Mouse (Mus musculus) forelimb bud, embryonic 11.5 days (tissue): ENCODE results near the gene Tmem176a.
"Not testable (repeated sequence)": the region's sequence is repeated elsewhere in the genome, so short reads cannot be mapped to it uniquely, and the experiment has no call there.

ENCODE experiments used
- DNase-seq: peaks from one replicate; pipeline ENCODE4 v3.0.0-alpha.2; 2012; ENCODE audit warnings: low read depth, low spot score

Tmem176a gene

DNA sequence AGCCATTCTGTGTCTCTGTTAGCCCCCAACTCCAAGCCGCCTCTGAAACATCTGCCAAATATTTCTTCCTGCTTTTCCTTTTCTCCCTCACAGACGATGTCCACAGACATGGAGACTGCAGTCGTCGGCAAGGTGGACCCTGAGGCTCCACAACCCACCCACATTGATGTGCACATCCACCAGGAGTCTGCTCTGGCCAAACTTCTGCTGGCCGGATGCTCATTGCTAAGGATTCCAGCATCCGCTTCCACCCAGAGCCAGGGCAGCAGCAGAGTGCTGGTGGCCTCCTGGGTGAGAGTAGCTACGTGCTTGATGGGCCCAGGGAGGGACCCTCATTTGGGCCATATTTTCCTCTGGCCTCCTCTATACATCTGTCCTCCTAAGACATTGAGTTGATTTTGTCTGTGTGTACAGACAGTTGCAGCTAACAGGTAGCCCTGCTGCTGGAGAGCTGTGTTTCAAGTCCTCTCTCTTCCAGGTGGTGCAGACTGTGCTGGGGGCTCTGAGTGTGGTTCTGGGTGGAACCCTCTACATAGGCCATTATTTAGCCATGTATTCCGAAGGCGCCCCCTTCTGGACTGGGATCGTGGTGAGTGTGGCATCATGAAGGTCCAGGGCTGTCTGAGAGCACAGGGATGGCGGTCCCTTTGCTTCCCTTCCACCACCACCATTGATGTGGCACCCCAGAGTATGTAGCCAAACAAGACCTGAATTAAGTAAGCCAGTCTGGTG, 1.6 kb downstream of the Tmem176a start:
- DNase-seq = no peak

DNA sequence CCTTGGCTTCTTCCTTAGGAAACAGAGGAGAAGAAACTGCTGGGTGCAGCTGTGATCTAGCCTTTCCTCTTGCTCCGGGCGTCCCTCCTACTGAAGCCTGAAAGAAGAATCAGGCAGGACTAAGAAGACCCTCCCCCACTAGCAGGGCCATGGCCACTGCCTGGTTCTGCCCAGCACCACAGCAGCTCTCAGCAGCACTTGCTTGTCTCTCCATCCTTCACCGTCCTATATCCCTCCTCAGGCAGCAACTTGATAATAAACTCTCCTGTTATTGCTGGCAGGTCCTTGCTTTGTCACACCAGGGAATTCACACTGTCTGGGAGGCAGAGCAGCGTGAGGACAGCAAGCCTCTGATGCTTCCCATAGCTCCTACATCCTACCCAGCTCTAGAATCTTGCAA, 4.4 kb downstream of the Tmem176a start:
- DNase-seq = no peak

DNA sequence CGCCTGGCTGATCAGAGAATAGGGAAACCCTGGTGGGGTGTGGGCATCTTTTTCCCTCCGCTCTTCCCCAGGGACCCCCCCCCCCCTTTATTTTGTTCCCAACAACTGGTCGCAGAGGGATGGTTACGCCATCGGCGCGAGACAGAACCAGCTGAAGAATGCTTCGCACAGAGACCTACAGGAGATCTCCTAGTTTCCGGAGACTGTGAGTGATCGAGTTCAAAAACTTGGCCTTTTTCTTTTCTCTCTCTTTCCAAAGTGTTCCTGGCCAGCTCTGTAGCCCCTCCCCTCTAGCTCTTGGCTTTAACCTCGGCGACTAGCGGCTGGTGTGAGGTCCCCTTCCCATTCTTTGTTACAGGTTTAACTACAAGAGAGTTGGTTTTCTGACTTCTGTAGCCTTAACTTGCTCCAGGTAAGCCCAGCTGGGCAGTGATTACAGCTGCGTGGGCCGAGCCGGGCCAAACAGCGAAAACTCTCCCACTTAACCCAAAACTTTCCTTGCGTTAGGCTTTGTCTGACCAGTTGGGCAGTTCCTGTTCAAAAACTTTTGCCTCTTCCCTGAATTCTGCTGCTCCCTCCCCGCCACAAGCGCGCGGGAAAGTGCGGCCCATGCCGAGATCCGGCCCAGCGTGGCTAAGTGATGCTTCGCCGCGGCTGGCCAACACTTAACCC, 11.2 kb downstream of the Tmem176a start:
- peak; percentile 70 for DNase-seq

DNA sequence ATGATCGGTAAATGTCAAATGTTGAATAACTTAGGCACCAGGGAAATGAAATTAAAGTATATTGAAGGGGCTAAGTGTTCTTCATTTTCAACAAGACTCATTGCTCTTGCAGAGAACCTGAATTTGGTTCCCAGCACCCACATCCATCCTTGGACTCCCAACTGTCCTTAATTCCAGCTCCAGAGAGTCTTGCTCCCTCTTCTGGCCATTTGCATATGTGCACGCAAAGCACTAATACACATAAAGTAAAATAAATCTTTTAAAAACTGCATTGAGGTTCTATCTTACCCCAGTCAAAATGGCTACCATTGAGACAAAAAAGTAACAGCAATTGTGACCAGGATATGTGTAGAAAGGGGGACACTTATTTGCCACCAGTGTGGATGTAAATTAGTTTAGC, 13.4 kb downstream of the Tmem176a start:
- DNase-seq = no peak

DNA sequence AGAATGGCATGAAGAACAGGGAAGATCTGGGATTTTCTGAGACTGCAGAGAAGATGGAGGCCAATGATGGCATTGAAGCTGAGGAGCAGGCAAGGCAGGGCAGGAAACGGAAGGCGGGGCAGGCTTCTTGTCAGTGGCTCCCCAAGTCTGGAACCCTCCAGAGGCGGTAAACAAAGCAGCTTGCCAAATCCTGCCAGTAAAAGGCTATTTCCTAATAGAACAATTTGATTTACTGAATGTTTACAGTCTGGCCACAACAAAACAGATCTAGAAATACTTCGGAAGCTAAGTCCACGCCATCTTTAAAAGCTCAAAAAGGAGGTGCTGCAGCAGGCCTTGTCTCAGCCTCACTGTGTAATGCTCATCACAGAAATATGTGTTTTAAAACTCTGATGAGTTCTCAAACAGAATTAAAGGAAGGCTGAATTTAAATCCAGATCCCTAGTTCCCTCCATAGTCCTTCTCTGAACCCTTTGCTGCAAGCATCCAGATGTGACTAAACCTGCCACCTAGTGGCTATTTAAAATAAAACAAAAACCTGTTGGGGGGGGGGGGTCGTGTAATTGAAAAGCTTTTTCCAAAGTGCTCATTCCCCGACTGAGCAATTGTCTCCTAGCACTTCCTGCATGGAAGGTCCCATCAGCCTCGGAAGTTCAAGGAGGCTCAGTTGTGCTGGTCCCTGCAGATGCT, 17.0 kb downstream of the Tmem176a start:
- DNase-seq = no peak

DNA sequence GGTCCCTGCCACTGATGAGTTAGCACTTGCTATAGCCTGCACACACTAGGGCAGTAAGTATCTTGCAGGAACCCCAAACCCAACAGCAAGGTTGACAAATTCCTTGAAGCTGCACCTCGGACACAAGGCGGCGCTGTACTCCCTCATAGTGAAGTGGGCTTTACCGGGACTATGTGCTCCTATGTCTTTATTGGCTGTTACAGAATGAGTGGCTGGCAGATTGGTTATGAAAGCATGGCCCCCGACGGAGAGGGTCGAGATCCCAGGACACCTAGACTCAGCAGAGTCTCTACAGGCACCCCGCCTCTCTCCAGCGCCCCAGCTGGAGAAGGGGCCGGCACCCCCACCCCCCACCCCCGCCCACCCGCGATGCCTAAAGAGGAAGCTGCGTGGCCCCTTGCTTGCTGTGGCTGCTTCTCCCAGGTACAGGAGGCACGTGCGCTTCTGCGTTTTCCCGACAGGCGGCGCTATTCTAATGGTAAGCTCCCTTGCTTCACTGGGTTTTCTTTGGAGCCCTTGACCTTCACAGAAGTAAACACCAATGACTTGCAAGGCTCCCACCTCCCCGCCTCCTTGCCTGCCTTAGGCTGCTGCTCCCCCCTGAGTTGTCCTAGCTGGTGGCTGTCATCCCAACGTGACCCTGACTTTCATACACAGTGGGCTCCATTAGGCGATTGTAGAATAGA, 19.6 kb downstream of the Tmem176a start:
- peak; percentile 65 for DNase-seq

DNA sequence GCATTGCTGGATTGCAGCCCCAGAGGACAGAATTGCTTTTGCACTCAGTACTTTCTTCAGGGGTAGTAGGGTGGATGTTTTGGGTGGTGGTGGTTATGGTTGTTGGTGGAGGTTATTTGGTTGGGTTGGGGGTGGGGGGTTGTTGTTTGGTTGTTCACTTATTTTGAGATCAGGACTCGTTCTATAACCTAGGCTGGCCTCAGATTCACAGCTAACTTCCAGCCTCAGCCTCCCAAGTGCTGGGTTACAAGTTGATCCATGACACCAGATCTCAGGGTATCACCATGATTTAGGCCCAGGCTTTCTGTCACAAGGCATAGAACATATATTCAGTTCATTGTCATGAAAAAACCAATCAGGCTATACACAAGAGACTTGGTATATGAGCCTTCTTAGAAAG, 20.1 kb downstream of the Tmem176a start:
- no peak for DNase-seq

DNA sequence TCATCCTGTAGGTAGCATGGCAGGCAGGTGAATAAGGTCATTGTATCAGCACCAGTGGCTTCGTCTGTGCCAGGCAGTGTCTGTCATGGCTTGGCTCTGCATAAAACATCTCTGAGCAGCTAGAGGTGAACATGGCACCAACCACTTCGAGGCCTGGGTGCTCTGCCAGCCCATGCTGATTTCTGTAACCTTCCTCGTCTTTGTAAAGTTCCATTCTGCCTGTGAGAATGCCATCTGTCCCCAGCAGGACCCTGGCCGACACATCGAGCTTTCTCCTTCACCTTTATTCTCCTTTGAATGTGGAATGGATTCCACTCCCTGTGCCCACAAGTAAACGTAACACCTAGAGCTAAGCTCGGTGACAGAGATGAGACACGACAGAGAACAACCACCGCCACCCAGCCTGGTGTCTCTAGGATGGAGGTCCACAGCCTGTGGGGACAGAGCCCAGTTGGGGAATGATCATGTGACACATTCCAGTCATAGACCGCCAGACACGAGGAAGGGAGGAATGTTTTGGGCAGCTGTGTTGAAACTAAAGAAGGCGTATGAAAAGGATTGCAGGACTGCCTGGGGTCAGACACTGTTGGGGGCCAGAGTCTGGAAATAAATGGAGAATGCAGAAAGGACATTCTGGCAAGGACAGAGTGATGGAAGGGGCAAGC, 21.0 kb downstream of the Tmem176a start:
- no peak for DNase-seq

DNA sequence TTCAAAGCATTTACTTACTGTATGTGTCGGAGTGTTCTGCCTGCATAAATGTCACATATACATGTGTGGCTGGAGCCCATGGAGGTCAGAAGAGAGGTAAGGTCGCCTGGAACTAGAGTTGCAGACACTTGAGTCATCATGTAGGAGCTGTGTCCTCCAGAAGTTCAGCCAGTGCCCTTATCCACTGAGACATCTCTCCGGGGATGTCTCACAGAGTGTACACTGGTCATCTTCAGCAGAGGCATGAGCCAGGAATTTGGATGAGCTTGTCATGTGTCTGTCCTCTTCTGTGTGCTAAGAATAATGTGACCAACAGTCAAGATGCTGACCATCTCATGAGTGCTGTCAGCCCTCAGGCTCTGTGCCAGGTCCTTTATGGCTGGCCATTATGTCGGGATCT, 22.1 kb downstream of the Tmem176a start:
- no peak for DNase-seq

DNA sequence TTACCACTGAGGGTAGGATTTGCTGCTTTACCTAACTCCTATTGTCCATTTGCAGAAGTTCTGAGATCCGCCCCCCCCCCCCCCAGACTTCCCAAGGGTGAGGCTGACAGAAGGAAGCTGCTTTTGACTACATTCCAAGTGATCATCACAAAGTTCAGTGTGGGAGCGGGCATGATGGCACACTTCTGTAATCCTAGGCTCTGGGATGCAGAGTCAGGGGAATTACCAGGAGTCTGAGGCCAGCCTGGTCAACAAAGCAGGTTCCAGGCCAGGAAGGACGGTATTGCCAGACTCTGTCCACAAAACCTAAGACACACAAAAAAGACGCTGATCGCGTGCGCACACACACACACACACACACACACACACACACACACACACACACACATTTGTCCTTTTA, 22.8 kb downstream of the Tmem176a start:
- no peak for DNase-seq

DNA sequence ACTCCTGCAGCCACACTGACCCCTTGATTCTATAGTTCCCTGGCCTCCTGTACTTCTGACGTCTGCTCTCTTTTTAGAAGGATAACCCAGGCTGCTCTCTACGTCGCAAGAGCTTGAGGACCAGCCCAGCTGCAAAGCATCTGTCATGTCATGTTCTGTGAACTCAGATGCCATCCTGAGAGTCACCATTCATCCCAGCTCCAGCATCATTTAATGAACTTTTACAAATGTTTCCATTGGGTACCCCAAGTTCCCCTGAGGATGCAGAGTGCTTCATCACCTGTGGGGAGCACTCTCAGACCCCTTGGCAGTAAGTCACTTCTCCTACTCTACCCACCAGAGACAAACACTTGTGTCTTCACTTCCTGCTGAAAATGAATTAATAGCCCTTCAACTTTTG, 23.5 kb downstream of the Tmem176a start:
- no peak for DNase-seq

DNA sequence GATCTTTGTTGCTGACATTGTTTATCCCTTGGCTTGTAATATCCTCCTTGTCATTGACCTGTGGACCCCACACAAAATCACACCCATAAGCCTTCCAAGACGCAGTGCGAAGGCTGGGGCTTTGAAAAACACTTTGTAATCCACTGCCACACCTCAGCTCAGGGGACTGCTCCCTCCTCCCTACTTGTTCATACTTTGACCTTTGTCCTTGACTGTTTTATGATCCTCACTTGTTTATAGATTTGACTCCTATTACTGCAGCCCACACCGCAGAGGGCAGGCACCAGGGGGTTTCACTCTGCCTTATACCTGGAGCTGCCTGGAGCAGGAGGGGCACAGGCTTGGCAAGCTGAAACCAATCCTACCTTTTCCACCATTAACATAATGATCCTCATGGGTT, 24.0 kb downstream of the Tmem176a start:
- DNase-seq = no peak

DNA sequence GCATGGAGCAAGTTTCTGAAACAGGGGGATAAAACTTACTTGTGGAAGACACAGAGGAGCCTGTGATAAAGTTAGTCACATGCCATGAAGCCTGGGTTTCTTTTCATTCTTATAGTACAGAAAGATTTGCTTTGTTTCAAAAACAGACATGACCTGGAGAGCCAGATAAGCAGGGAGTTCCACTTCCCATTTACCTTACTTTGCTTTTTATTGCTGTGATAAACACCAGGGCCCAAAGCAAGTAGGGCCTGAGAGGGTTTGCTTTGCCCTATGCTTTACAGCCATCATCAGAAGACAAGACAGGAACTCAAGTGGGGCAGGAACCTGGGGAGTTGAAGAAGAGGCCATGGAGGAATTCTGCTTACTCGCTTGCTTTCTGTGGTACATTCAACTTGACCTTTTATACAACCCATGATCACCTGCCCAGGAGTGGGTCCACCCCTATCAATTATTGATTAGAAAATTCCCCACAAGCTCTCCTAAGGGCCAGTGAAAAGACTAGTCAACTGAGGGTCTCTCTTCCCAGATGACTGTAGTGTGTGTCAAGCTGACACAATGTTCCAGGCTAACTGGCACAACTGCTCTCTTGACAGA, 24.5 kb downstream of the Tmem176a start:
- DNase-seq = no peak

DNA sequence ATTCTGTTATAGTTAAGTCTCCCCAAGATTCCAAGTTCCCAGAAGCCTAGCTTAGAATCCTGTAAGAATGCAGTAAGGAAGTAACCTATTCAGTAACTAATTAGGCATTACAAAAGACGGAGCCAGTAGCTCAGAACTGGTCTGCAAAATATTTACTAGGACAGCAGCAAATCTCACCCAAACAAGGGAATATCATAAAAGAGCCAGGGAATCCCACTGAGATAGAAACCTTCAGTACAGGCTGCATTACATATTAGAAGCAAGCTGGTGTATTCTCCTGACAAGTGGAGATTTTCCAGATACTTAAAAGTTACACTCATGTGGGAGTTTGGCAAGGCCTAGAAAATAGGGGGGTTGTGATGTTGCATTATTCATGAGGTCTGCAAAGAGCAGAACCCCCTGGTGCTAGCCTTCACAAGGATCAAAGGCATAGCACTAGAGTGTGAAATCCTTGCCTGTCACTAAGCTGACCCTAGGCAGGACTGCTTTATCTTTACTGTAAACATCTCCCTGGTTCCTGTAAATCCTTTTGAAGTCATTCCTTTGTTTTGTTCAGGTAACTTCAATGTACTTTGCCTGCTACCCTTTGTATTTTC, 25.7 kb downstream of the Tmem176a start:
- DNase-seq = not testable (repeated sequence)

DNA sequence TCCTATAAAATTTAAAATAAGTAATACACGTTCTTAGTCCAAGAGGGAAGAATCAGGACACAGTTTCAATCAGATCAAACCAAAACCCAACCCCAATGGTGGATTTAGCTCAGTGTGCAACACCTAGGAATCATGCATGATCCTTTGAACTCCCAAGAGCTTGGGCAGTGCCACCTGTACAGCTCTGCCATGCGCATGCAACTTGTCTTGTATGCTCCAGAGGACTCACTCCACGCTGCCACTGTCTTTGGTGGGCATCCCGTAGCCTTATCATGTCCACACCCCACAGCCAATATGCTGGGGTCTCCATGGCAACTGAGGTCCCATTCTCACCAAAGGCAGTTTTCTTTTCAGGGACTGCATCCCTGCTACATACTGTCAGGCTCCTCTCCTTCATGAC, 26.4 kb downstream of the Tmem176a start:
- no peak for DNase-seq

DNA sequence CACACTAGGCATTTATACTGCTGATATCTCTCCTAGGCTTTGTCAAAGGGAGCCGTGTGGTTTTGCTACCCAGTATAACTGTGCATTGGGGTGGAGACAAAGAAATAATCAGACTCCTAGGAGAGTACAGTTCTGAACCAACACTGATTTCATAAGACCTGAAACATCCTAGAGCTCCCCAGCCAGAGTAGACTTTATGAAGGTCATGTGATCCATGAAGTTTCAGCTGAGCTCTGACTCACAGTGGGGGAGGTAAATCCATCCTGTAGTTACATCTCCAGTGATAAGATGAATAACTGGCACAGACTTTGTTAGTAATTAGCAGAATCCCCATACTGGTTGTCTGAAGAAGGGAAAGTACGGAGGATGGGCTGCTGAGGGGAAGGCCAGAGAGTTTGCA, 29.1 kb downstream of the Tmem176a start:
- no peak for DNase-seq

DNA sequence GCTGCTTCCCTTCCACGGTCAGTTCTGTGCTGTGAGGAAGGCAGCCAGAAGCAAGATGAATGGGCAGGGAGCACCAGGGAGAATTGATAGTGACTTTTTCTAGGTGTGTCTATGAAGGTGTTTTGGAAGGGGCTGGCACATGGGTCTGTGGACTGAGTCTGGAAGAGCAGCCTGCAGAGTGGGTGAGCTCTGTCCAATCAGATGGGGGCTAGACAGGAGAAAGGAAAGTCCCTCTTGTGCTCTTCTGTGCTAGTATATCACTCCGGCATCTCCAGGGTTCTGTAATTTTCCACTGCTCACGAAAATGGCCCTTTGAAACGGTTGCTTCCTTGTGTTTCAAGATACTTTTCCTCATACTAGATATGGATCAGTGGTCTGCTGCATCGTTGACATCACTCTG, 31.9 kb downstream of the Tmem176a start, which contains the start of gene Aoc1:
Aoc1 (plus strand) TSS at position 301 of the 400 bp plus-strand sequence.
- DNase-seq = no peak

DNA sequence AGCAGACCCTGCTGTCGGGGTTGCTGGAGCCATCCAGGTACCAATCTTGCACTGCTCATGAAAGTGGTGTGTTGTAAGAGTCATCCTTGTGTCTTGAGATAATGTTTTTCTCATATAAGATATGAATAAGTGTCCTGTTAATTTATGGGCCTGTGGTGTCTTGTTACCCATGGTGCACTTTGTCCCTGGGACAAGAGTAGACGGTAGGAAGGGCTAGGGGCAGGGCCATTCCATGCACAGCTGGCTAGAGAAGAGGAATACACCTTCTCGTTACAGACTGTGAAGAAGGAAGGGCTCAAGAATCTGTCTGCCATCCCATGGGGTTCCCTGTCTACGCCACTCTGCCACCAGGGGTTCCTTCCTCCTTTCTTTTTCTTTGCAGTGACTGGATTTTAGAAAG, 33.9 kb downstream of the Tmem176a start:
- DNase-seq = no peak

DNA sequence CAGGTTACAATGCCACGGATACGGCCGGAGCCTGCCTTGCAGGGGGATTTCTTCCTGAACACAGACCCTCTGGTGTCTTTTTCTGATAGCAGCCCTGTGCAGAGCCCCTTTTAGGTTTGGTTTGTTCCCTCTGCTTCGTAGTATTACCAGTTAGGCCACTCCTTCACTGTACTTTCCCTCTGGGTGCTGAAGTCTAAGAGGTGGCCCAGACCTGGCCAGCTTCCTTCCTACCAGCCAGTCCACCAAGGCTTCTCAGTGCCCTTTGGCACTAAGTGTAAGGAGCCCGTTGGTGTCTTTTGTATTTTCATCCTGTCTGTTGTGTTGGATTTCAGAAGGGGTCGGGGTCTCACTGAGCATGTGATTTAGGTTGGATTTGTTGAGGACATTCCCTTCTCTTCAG, 34.8 kb downstream of the Tmem176a start:
- DNase-seq = no peak

DNA sequence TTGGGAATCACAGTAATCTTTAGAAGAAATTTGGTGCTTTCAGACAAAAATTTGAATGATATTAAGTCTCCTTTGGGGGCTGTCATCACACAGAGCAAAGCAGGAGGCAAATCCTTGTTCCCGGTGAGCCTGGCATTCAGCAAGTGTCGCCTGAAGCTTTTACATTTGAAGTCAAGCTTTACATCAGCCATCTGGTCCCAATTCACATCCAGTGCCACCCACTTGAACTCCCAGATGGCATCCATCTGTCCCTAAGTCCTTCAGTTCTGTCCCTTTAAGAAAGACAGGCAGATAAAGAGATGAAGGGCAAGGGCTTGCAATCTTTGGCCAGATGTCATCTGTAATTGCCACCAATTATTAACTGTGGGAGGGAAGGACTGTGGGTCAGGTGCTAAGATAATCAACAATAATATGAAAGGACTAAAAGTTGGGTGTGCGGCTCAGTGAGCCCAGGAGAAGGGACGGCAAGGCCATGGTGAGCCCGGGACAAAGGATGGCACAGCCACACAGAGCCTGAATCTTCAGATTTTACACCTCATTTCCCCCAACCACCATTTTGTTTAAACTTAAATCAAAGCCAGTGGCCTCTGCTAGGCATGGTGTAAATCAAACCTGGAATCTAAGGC, 35.9 kb downstream of the Tmem176a start:
- peak; percentile 18 for DNase-seq
